Mouse (Mus musculus) forebrain, embryonic 13.5 days (tissue): ENCODE data around the gene Rnf151. TPM values are rescaled to one million over a fixed set of nuclear protein-coding genes. Genes with fewer than 3 reads are reported as not detected.
"Not testable (repeated sequence)": the region's sequence is repeated elsewhere in the genome, so short reads cannot be mapped to it uniquely, and the experiment has no call there.

ENCODE experiments used
- ATAC-seq: fragments of 200-750 bp; cut with Nextera tagmentation; 2 replicates; pipeline ENCODE4 v1.8.0; 2017
- H3K27ac ChIP-seq: fragments of 300-500 bp; sonication (generic); 2 replicates; pipeline ENCODE4 v1.5.1; 2015; ENCODE audit warnings: inconsistent platforms, mild to moderate bottlenecking, moderate library complexity
- H3K27me3 ChIP-seq: fragments of 300-500 bp; sonication (generic); 2 replicates; pipeline ENCODE4 v1.6.1; 2015; ENCODE audit warnings: mild to moderate bottlenecking, inconsistent platforms
- H3K36me3 ChIP-seq: fragments of 300-500 bp; sonication (generic); 2 replicates; pipeline ENCODE4 v1.6.1; 2015; ENCODE audit warnings: mild to moderate bottlenecking, inconsistent platforms; ENCODE audit not compliant: poor library complexity, severe bottlenecking
- H3K4me1 ChIP-seq: fragments of 300-500 bp; sonication (generic); 2 replicates; pipeline ENCODE4 v1.6.1; 2015; ENCODE audit warnings: inconsistent platforms
- H3K4me2 ChIP-seq: fragments of 300-500 bp; sonication (generic); 2 replicates; pipeline ENCODE4 v1.6.1; 2015; ENCODE audit warnings: inconsistent platforms, mild to moderate bottlenecking, moderate library complexity
- H3K4me3 ChIP-seq: fragments of 300-500 bp; sonication (generic); 2 replicates; pipeline ENCODE4 v1.5.1; 2015; ENCODE audit warnings: mild to moderate bottlenecking, inconsistent platforms
- H3K9ac ChIP-seq: fragments of 300-500 bp; sonication (generic); 2 replicates; pipeline ENCODE4 v1.6.1; 2015; ENCODE audit warnings: mild to moderate bottlenecking, inconsistent platforms
- H3K9me3 ChIP-seq: fragments of 300-500 bp; sonication (generic); replicated peaks from 2 replicates; pipeline ENCODE4 v1.6.1; 2016; ENCODE audit warnings: inconsistent platforms
- WGBS: fragments of 180-500 bp; shearing (Covaris S2); methylation state at CpG from one replicate; pipeline ENCODE4 v1.1.7; 2015; 5-methylcytosine and 5-hydroxymethylcytosine counted together
- polyA plus RNA-seq: library from polyadenylated mRNA; unstranded; fragments of >200 nt; fragmentation: Nextera tagmentation; extraction: Ambion mirVana; gene quantifications from 2 replicates; pipeline ENCODE4 v1.2.1, GENCODE M21; 2015

The Rnf151 gene
- polyA plus RNA-seq, 1 experiment from 2014 or later, result not detected

- no peak for ATAC-seq
- Histone ChIP-seq H3K9me3 (no peaks in the 10 kb centered on the region), H3K4me3 (no peak overlapping the region), H3K27me3 (no peaks in the 10 kb centered on the region), H3K27ac (no peak overlapping the region), H3K4me1 (peaks cover 41% of the 10 kb centered on the region), H3K9ac (peak overlapping the region; percentile 99), H3K36me3 (peaks cover 12% of the 10 kb centered on the region), H3K4me2 (peak overlapping the region; percentile 27)
- 40% methylated on average over 5 of the region's 5 CpGs for WGBS
Observed at GRCm38 (mm10) chr17:24672141-24672540, 45.7 kb downstream of the Rnf151 start.

GRCm38 (mm10) chr17:24671346-24671745 lies 46.5 kb downstream of the Rnf151 start:
- H3K36me3 ChIP-seq, result peaks cover 4% of the 10 kb centered on the region; the same call in 1 of the 2 replicates
- no peaks in the 10 kb centered on the region for H3K9me3 ChIP-seq
- no peak for ATAC-seq
- 87% methylated on average over 5 of the region's 5 CpGs for WGBS
- H3K4me2 ChIP-seq, result peak overlapping the region; percentile 92
- H3K27me3 ChIP-seq, result no peaks in the 10 kb centered on the region
- no peak overlapping the region for H3K27ac ChIP-seq
- peak overlapping the region; percentile 99 for H3K9ac ChIP-seq
- H3K4me1 ChIP-seq, result peaks cover 41% of the 10 kb centered on the region
- H3K4me3 ChIP-seq, result peak overlapping the region; percentile 96

- Histone ChIP-seq H3K27me3 (no peaks in the 10 kb centered on the region), H3K9me3 (no peaks in the 10 kb centered on the region), H3K4me3 (peak overlapping the region; percentile 96), H3K27ac (peak overlapping the region; percentile 86; the same call in 1 of the 2 replicates), H3K4me1 (peaks cover 41% of the 10 kb centered on the region), H3K9ac (peak overlapping the region; percentile 99), H3K36me3 (0 out of 2 replicates have a peak, but pooled peaks cover 4% of the 10 kb centered on the region), H3K4me2 (peak overlapping the region; percentile 92)
- WGBS, result 12% methylated on average over 8 of the region's 8 CpGs
- no peak for ATAC-seq
Observed at GRCm38 (mm10) chr17:24670246-24670844, 47.5 kb downstream of the Rnf151 start.

- Histone ChIP-seq H3K4me2 (peak within 1 kb of the TSS; percentile 92), H3K9me3 (no peaks in the 10 kb centered on the region), H3K27me3 (no peaks in the 10 kb centered on the region), H3K27ac (peak within 1 kb of the TSS; percentile 86), H3K36me3 (0 out of 2 replicates have a peak, but pooled peaks cover 4% of the 10 kb centered on the region), H3K4me1 (peaks cover 41% of the 10 kb centered on the region), H3K9ac (peak within 1 kb of the TSS; percentile 99), H3K4me3 (peak within 1 kb of the TSS; percentile 96)
- WGBS, result under 1% methylated on average over 63 of the region's 80 CpGs
- peak; percentile 99 for ATAC-seq
Observed at GRCm38 (mm10) chr17:24669545-24670245, 48.2 kb downstream of the Rnf151 start, which contains the start of gene Zfp598. Gene Zfp598, plus strand, starts transcription at chr17:24669687.

GRCm38 (mm10) chr17:24669214-24669544 lies 48.7 kb downstream of the Rnf151 start:
- ATAC-seq, H3K36me3 ChIP-seq, H3K27me3 ChIP-seq, H3K9me3 ChIP-seq: not testable (repeated sequence)
- 11% methylated on average over 15 of the region's 15 CpGs for WGBS
- Histone ChIP-seq H3K4me1 (peaks cover 37% of the 10 kb centered on the region), H3K27ac (peak overlapping the region; percentile 86), H3K4me3 (peak overlapping the region; percentile 96), H3K4me2 (peak overlapping the region; percentile 92), H3K9ac (peak overlapping the region; percentile 99)

GRCm38 (mm10) chr17:24667416-24667815 lies 50.4 kb downstream of the Rnf151 start:
- ATAC-seq, result no peak
- Histone ChIP-seq H3K9ac (no peak overlapping the region), H3K4me2 (no peak overlapping the region), H3K36me3 (no peaks in the 10 kb centered on the region), H3K27ac (no peak overlapping the region), H3K9me3 (no peaks in the 10 kb centered on the region), H3K27me3 (no peaks in the 10 kb centered on the region), H3K4me1 (peaks cover 33% of the 10 kb centered on the region), H3K4me3 (no peak overlapping the region)
- 38% methylated on average over 6 of the region's 6 CpGs for WGBS

GRCm38 (mm10) chr17:24667011-24667410 lies 50.9 kb downstream of the Rnf151 start:
- H3K27ac ChIP-seq, H3K4me3 ChIP-seq, ATAC-seq, H3K36me3 ChIP-seq, H3K4me2 ChIP-seq, H3K9me3 ChIP-seq, H3K27me3 ChIP-seq: not testable (repeated sequence)
- peaks cover 29% of the 10 kb centered on the region for H3K4me1 ChIP-seq
- 0 out of 2 replicates have a peak overlapping the region, but pooled peaks have one; percentile 2 for H3K9ac ChIP-seq
- 81% methylated on average over 7 of the region's 7 CpGs for WGBS

Other genes with a start within 250 kb of the Rnf151 start
- gene E4f1, start 247.8 kb downstream of the Rnf151 start, polyA plus RNA-seq, result 38.8 and 39.8 TPM in 2 replicates
- 52.3 and 56.7 TPM in 2 replicates for gene Pgp, start 247.7 kb downstream of the Rnf151 start, polyA plus RNA-seq
- 0.26 TPM in 1 of 2 replicates, not detected in the other for gene Bricd5, start 244.2 kb downstream of the Rnf151 start, polyA plus RNA-seq
- gene Mlst8, start 239.0 kb downstream of the Rnf151 start, polyA plus RNA-seq, result 33.9 and 39.1 TPM in 2 replicates
- gene Caskin1, start 229.5 kb downstream of the Rnf151 start, polyA plus RNA-seq, result 15.0 and 16.7 TPM in 2 replicates
- gene Traf7, start 190.1 kb downstream of the Rnf151 start, polyA plus RNA-seq, result 97.1 and 109 TPM in 2 replicates
- 3.7 and 4.1 TPM in 2 replicates for gene Rab26, start 183.9 kb downstream of the Rnf151 start, polyA plus RNA-seq
- 11.9 and 16.9 TPM in 2 replicates for gene Pkd1, start 168.2 kb downstream of the Rnf151 start, polyA plus RNA-seq
- 60.5 and 75.1 TPM in 2 replicates for gene Tsc2, start 85.4 kb downstream of the Rnf151 start, polyA plus RNA-seq
- 13.8 and 15.3 TPM in 2 replicates for gene Nthl1, start 85.4 kb downstream of the Rnf151 start, polyA plus RNA-seq
- gene Slc9a3r2, start 67.7 kb downstream of the Rnf151 start, polyA plus RNA-seq, result 15.0 and 16.0 TPM in 2 replicates
- not detected in 2 replicates for gene Npw, start 59.6 kb downstream of the Rnf151 start, polyA plus RNA-seq
- 14.9 and 16.2 TPM in 2 replicates for gene Zfp598, start 48.4 kb downstream of the Rnf151 start, polyA plus RNA-seq
- 61.0 and 68.7 TPM in 2 replicates for gene Syngr3, start 28.1 kb downstream of the Rnf151 start, polyA plus RNA-seq
- 40.7 and 42.5 TPM in 2 replicates for gene Gfer, start 21.9 kb downstream of the Rnf151 start, polyA plus RNA-seq
- 1.3 TPM in 2 replicates for gene Noxo1, start 21.8 kb downstream of the Rnf151 start, polyA plus RNA-seq
- 86.9 and 107 TPM in 2 replicates for gene Tbl3, start 10.4 kb downstream of the Rnf151 start, polyA plus RNA-seq
- gene Rps2, start 53 bp upstream of the Rnf151 start, polyA plus RNA-seq, result 992 and 1,023 TPM in 2 replicates
- 232 and 253 TPM in 2 replicates for gene Ndufb10, start 6.4 kb upstream of the Rnf151 start, polyA plus RNA-seq
- gene Rpl3l, start 9.8 kb upstream of the Rnf151 start, polyA plus RNA-seq, result not detected in 2 replicates
- 18.8 and 22.1 TPM in 2 replicates for gene Msrb1, start 18.6 kb upstream of the Rnf151 start, polyA plus RNA-seq
- gene Hs3st6, start 34.9 kb upstream of the Rnf151 start, polyA plus RNA-seq, result 0.15 and 0.17 TPM in 2 replicates
- not detected in 2 replicates for gene Meiob, start 86.2 kb upstream of the Rnf151 start, polyA plus RNA-seq
- gene Hagh, start 122.1 kb upstream of the Rnf151 start, polyA plus RNA-seq, result 36.7 and 37.1 TPM in 2 replicates
- 16.0 and 16.8 TPM in 2 replicates for gene Fahd1, start 132.3 kb upstream of the Rnf151 start, polyA plus RNA-seq
- gene Igfals, start 147.9 kb upstream of the Rnf151 start, polyA plus RNA-seq, result 0.17 and 0.25 TPM in 2 replicates
- 68.5 and 76.9 TPM in 2 replicates for gene Nubp2, start 168.3 kb upstream of the Rnf151 start, polyA plus RNA-seq
- gene Spsb3, start 168.6 kb upstream of the Rnf151 start, polyA plus RNA-seq, result 64.3 and 67.4 TPM in 2 replicates
- gene Eme2, start 177.0 kb upstream of the Rnf151 start, polyA plus RNA-seq, result 31.3 and 36.5 TPM in 2 replicates
- gene Mrps34, start 177.1 kb upstream of the Rnf151 start, polyA plus RNA-seq, result 81.4 and 85.4 TPM in 2 replicates
- gene Nme3, start 178.4 kb upstream of the Rnf151 start, polyA plus RNA-seq, result 72.1 and 80.8 TPM in 2 replicates
- 60.8 and 73.6 TPM in 2 replicates for gene Mapk8ip3, start 218.9 kb upstream of the Rnf151 start, polyA plus RNA-seq
- gene Jpt2, start 242.6 kb upstream of the Rnf151 start, polyA plus RNA-seq, result 186 and 217 TPM in 2 replicates